Mouse (Mus musculus): ENCODE measurements around the gene Spocd1.

Spocd1 gene

DNA sequence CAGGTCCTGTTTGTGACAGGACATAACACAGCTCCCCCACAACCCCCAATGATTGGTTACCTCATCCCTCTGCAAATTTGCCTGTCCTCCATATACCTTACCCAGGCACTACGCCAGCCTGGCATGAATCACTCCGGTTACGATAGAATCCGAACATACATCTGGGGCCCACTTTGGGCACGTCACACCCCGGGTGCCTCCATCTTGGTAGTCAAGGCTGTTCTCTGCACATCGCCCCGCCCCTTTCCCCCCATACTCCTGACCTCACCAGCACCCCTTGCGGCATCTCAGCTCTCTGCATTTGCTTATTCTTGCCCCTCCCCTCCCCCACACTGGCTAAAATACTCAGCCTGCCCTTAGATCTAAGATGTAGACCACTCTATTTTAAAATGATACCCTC, 76.5 kb downstream of the Spocd1 start:
- no peak for DNase-seq (ENCODE audit: low spot score in 2 of 2)

DNA sequence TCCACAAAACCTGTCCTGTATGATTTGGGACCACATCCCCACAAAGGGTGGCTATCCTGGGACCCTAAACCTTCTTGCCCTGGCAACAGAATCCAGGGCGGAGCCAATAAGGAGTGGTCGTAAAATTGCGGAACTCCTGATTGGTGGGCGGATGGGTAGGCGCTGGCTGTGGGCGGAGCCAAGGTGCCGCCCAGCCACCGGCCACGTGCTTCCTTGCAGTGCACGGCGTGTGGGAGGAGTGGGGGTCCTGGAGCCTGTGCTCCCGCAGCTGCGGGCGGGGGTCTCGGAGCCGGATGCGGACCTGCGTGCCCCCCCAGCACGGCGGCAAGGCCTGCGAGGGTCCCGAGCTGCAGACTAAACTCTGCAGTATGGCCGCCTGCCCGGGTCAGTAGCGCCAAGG, 77.5 kb downstream of the Spocd1 start:
- no peak for DNase-seq (ENCODE audit: low spot score in 2 of 2)

All from frontal cortex, postnatal 25 days (tissue).